Mouse (Mus musculus) skeletal muscle tissue, adult 2 months (tissue): ENCODE measurements around the gene Syngr2.
"Not testable (repeated sequence)": the region's sequence is repeated elsewhere in the genome, so short reads cannot be mapped to it uniquely, and the experiment has no call there.

Experiments
- DNase-seq: peaks from one replicate; pipeline ENCODE4 v3.0.0-alpha.2; 2012; ENCODE audit warnings: low read depth, low spot score

Syngr2 gene

GRCm38 (mm10) chr11:117832086-117832969, 22.9 kb downstream of the Syngr2 start:
- DNase-seq: no peak

GRCm38 (mm10) chr11:117833509-117833908, 24.0 kb downstream of the Syngr2 start:
- DNase-seq: not testable (repeated sequence)

- no peak for DNase-seq
Measured at GRCm38 (mm10) chr11:117834086-117834485, 24.6 kb downstream of the Syngr2 start.

- DNase-seq: no peak
Measured at GRCm38 (mm10) chr11:117836306-117836705, 26.8 kb downstream of the Syngr2 start.

GRCm38 (mm10) chr11:117838572-117838971, 29.1 kb downstream of the Syngr2 start:
- DNase-seq: no peak

GRCm38 (mm10) chr11:117839021-117839420, 29.6 kb downstream of the Syngr2 start:
- no peak for DNase-seq

- DNase-seq: no peak
Measured at GRCm38 (mm10) chr11:117840910-117841309, 31.4 kb downstream of the Syngr2 start.

- DNase-seq: no peak
Measured at GRCm38 (mm10) chr11:117843434-117843833, 34.0 kb downstream of the Syngr2 start.

- no peak for DNase-seq
Measured at GRCm38 (mm10) chr11:117844997-117845396, 35.5 kb downstream of the Syngr2 start.

- no peak for DNase-seq
Measured at GRCm38 (mm10) chr11:117845651-117846050, 36.2 kb downstream of the Syngr2 start.

- no peak for DNase-seq
Measured at GRCm38 (mm10) chr11:117846640-117847039, 37.2 kb downstream of the Syngr2 start.

GRCm38 (mm10) chr11:117847593-117848215, 38.2 kb downstream of the Syngr2 start:
- no peak for DNase-seq

GRCm38 (mm10) chr11:117848271-117848984, 39.0 kb downstream of the Syngr2 start:
- no peak for DNase-seq

GRCm38 (mm10) chr11:117848985-117849671, 39.7 kb downstream of the Syngr2 start, which contains the start of gene Birc5:
Gene Birc5 (plus strand): TSS chr11:117849251.
- DNase-seq: peak; percentile 92

- no peak for DNase-seq
Measured at GRCm38 (mm10) chr11:117852875-117853274, 43.4 kb downstream of the Syngr2 start.

GRCm38 (mm10) chr11:117854241-117854640, 44.8 kb downstream of the Syngr2 start:
- DNase-seq: no peak

- no peak for DNase-seq
Measured at GRCm38 (mm10) chr11:117855360-117855759, 45.9 kb downstream of the Syngr2 start.

GRCm38 (mm10) chr11:117855975-117856374, 46.5 kb downstream of the Syngr2 start:
- DNase-seq: no peak

- no peak for DNase-seq
Measured at GRCm38 (mm10) chr11:117857462-117857861, 48.0 kb downstream of the Syngr2 start.

- DNase-seq: no peak
Measured at GRCm38 (mm10) chr11:117858392-117858791, 48.9 kb downstream of the Syngr2 start.

GRCm38 (mm10) chr11:117860601-117861000, 51.1 kb downstream of the Syngr2 start, which contains the start of gene Tmem235:
Gene Tmem235 (plus strand): TSS chr11:117860752.
- DNase-seq: no peak
